Mouse (Mus musculus): ENCODE measurements around the gene Bms1. TPM values are rescaled to one million over a fixed set of nuclear protein-coding genes. Genes with fewer than 3 reads are reported as not detected.

Bms1 gene
- polyA plus RNA-seq, 1 experiment, result 83.3 TPM

DNA sequence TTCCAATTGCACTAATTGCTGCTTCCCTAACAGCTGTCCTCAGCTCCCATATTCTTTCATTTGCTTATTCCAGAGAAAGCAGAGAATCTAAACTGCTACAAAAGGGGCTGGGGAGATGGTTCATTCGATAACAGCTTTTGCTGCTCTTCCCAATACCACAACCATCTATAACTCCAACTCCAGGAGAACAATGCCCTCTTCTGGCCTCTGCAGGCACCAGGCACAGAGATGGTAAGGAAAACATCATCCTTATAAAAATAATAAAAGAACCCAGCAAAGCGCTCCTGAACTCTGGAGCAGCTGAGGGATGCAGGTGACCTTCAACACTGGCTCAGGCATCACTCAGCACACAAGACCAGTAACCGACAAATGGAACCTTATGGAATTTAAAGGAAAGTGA lies 33.3 kb downstream of the Bms1 start:
- Histone ChIP-seq H3K4me1 (ENCODE audit: control insufficient read depth, insufficient read depth, low read length) (no peaks in the 10 kb centered on the region), H3K27me3 (ENCODE audit: control insufficient read depth, insufficient read depth, low read length, poor library complexity, severe bottlenecking) (no peaks in the 10 kb centered on the region), H3K36me3 (ENCODE audit: control insufficient read depth, insufficient read depth, low read length, poor library complexity, severe bottlenecking) (peaks cover 40% of the 10 kb centered on the region), H3K9ac (ENCODE audit: low read depth, poor library complexity, severe bottlenecking) (no peak overlapping the region), H3K27ac (ENCODE audit: insufficient read depth, low read length) (no peak overlapping the region), H3K9me3 (replicated peaks; ENCODE audit: control insufficient read depth, insufficient read depth, low read length, poor library complexity, severe bottlenecking) (no peaks in the 10 kb centered on the region), H3K4me3 (ENCODE audit: low read depth, low read length) (no peak overlapping the region)
- TF ChIP-seq POLR2A (IDR thresholded peaks at IDR 0.05; ENCODE audit: insufficient read depth, low read length), result no peak
- TF ChIP-seq EP300 (IDR thresholded peaks at IDR 0.05; ENCODE audit: insufficient read depth, low read depth, low read length), result no peak
- TF ChIP-seq CTCF (IDR thresholded peaks at IDR 0.05; ENCODE audit: low read depth, low read length), result no peak

DNA sequence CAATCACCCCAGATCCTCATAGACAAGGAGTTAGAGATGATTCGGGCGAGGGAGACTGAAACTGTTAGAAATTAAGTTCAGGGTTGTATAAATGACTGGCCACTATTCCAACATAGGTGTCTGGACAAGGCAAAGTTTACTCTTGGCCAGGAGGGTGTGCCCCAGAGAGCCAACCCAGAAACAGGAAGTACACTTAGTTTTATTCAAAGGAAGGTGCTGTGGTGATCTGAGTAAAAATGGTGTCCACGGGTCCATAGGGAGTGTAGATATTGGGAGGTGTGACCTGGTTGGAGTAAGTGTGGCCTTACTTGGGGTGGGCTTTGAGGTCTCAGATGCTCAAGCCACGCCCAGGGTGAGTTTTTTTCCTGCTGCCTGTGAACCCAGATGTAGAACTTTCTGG lies 38.0 kb downstream of the Bms1 start:
- H3K9ac ChIP-seq (ENCODE audit: low read depth, poor library complexity, severe bottlenecking), result no peak overlapping the region
- no peaks in the 10 kb centered on the region for H3K4me1 ChIP-seq (ENCODE audit: control insufficient read depth, insufficient read depth, low read length)
- peaks cover 16% of the 10 kb centered on the region for H3K36me3 ChIP-seq (ENCODE audit: control insufficient read depth, insufficient read depth, low read length, poor library complexity, severe bottlenecking)
- TF ChIP-seq POLR2A (IDR thresholded peaks at IDR 0.05; ENCODE audit: insufficient read depth, low read length) (no peak), EP300 (IDR thresholded peaks at IDR 0.05; ENCODE audit: insufficient read depth, low read depth, low read length) (no peak), CTCF (IDR thresholded peaks at IDR 0.05; ENCODE audit: low read depth, low read length) (no peak)
- H3K27ac ChIP-seq (ENCODE audit: insufficient read depth, low read length), result no peak overlapping the region
- no peaks in the 10 kb centered on the region for H3K27me3 ChIP-seq (ENCODE audit: control insufficient read depth, insufficient read depth, low read length, poor library complexity, severe bottlenecking)
- H3K9me3 ChIP-seq (replicated peaks; ENCODE audit: control insufficient read depth, insufficient read depth, low read length, poor library complexity, severe bottlenecking), result no peaks in the 10 kb centered on the region
- H3K4me3 ChIP-seq (ENCODE audit: low read depth, low read length), result no peak overlapping the region

DNA sequence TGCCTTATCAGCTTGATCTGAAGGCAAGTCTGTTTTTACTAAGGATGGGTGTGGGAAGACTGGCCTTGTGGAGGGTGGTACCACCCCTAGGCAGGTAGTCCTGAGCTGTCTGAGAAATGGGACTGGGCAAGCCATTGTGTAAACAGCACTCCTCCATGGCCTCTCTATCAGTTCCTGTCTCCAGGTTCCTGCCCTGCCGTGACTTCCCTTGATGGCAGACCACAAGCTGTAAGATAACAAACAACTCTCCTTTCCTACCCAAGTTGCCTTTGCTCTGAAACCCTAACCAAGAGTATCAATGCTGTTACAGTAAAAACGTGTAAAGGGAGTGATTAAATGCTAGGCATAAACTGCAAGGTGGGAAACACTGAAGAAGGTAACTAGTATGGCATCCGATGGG lies 38.6 kb downstream of the Bms1 start:
- Histone ChIP-seq H3K27ac (ENCODE audit: insufficient read depth, low read length) (no peak overlapping the region), H3K36me3 (ENCODE audit: control insufficient read depth, insufficient read depth, low read length, poor library complexity, severe bottlenecking) (peaks cover 13% of the 10 kb centered on the region), H3K4me1 (ENCODE audit: control insufficient read depth, insufficient read depth, low read length) (no peaks in the 10 kb centered on the region), H3K9me3 (replicated peaks; ENCODE audit: control insufficient read depth, insufficient read depth, low read length, poor library complexity, severe bottlenecking) (no peaks in the 10 kb centered on the region), H3K4me3 (ENCODE audit: low read depth, low read length) (no peak overlapping the region), H3K9ac (ENCODE audit: low read depth, poor library complexity, severe bottlenecking) (no peak overlapping the region), H3K27me3 (ENCODE audit: control insufficient read depth, insufficient read depth, low read length, poor library complexity, severe bottlenecking) (no peaks in the 10 kb centered on the region)
- TF ChIP-seq EP300 (IDR thresholded peaks at IDR 0.05; ENCODE audit: insufficient read depth, low read depth, low read length) (no peak), CTCF (IDR thresholded peaks at IDR 0.05; ENCODE audit: low read depth, low read length) (no peak), POLR2A (IDR thresholded peaks at IDR 0.05; ENCODE audit: insufficient read depth, low read length) (no peak)

- Histone ChIP-seq H3K4me1 (ENCODE audit: control insufficient read depth, insufficient read depth, low read length) (no peaks in the 10 kb centered on the region), H3K4me3 (ENCODE audit: low read depth, low read length) (no peak overlapping the region), H3K9me3 (replicated peaks; ENCODE audit: control insufficient read depth, insufficient read depth, low read length, poor library complexity, severe bottlenecking) (no peaks in the 10 kb centered on the region), H3K27ac (ENCODE audit: insufficient read depth, low read length) (no peak overlapping the region), H3K27me3 (ENCODE audit: control insufficient read depth, insufficient read depth, low read length, poor library complexity, severe bottlenecking) (no peaks in the 10 kb centered on the region), H3K9ac (ENCODE audit: low read depth, poor library complexity, severe bottlenecking) (no peak overlapping the region), H3K36me3 (ENCODE audit: control insufficient read depth, insufficient read depth, low read length, poor library complexity, severe bottlenecking) (peaks cover 13% of the 10 kb centered on the region)
- peak; percentile 86 for TF ChIP-seq CTCF (IDR thresholded peaks at IDR 0.05; ENCODE audit: low read depth, low read length)
- no peak for TF ChIP-seq POLR2A (IDR thresholded peaks at IDR 0.05; ENCODE audit: insufficient read depth, low read length)
- TF ChIP-seq EP300 (IDR thresholded peaks at IDR 0.05; ENCODE audit: insufficient read depth, low read depth, low read length), result no peak
Measured at GRCm38 (mm10) chr6:118379451-118380167, 39.7 kb downstream of the Bms1 start.

DNA sequence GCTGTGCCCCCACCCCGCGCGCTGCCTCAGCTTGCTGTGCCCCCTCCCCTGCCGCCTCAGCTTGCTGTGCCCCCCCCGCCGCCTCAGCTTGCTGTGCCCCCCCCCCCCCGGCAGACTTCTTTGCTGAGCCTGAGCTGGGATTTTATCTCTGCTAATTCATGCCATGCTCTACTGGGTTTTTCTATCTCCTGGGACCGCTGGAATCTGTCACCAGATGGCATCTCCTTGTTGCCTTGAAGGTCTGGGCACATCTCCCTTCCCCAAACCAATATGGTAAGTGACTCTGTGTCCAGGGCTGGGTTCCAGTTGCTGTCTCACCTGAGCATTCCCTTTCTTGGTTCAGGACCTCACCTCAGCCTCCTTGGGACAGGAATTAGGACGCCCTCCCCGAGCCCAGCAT lies 41.7 kb downstream of the Bms1 start:
- H3K9ac ChIP-seq (ENCODE audit: low read depth, poor library complexity, severe bottlenecking), result no peak overlapping the region
- peaks cover 1% of the 10 kb centered on the region; the same call in 1 of the 2 replicates for H3K36me3 ChIP-seq (ENCODE audit: control insufficient read depth, insufficient read depth, low read length, poor library complexity, severe bottlenecking)
- no peak for TF ChIP-seq EP300 (IDR thresholded peaks at IDR 0.05; ENCODE audit: insufficient read depth, low read depth, low read length)
- TF ChIP-seq CTCF (IDR thresholded peaks at IDR 0.05; ENCODE audit: low read depth, low read length), result no peak
- TF ChIP-seq POLR2A (IDR thresholded peaks at IDR 0.05; ENCODE audit: insufficient read depth, low read length), result no peak
- H3K27me3 ChIP-seq (ENCODE audit: control insufficient read depth, insufficient read depth, low read length, poor library complexity, severe bottlenecking), result no peaks in the 10 kb centered on the region
- no peak overlapping the region for H3K27ac ChIP-seq (ENCODE audit: insufficient read depth, low read length)
- H3K4me1 ChIP-seq (ENCODE audit: control insufficient read depth, insufficient read depth, low read length), result no peaks in the 10 kb centered on the region
- no peaks in the 10 kb centered on the region for H3K9me3 ChIP-seq (replicated peaks; ENCODE audit: control insufficient read depth, insufficient read depth, low read length, poor library complexity, severe bottlenecking)
- no peak overlapping the region for H3K4me3 ChIP-seq (ENCODE audit: low read depth, low read length)

GRCm38 (mm10) chr6:118376023-118376422 lies 43.3 kb downstream of the Bms1 start:
- Histone ChIP-seq H3K27ac (ENCODE audit: insufficient read depth, low read length) (no peak overlapping the region), H3K4me1 (ENCODE audit: control insufficient read depth, insufficient read depth, low read length) (no peaks in the 10 kb centered on the region), H3K36me3 (ENCODE audit: control insufficient read depth, insufficient read depth, low read length, poor library complexity, severe bottlenecking) (no peaks in the 10 kb centered on the region), H3K27me3 (ENCODE audit: control insufficient read depth, insufficient read depth, low read length, poor library complexity, severe bottlenecking) (no peaks in the 10 kb centered on the region), H3K9ac (ENCODE audit: low read depth, poor library complexity, severe bottlenecking) (no peak overlapping the region), H3K9me3 (replicated peaks; ENCODE audit: control insufficient read depth, insufficient read depth, low read length, poor library complexity, severe bottlenecking) (no peaks in the 10 kb centered on the region), H3K4me3 (ENCODE audit: low read depth, low read length) (no peak overlapping the region)
- TF ChIP-seq EP300 (IDR thresholded peaks at IDR 0.05; ENCODE audit: insufficient read depth, low read depth, low read length) (no peak), POLR2A (IDR thresholded peaks at IDR 0.05; ENCODE audit: insufficient read depth, low read length) (no peak), CTCF (IDR thresholded peaks at IDR 0.05; ENCODE audit: low read depth, low read length) (no peak)

Measured in ES-Bruce4 (cell line).